Mouse (Mus musculus) heart, postnatal 0 days (tissue): ENCODE data around the gene Cnnm4.

Experiments used
- CTCF ChIP-seq: IDR thresholded peaks from 2 replicates; pipeline ENCODE4 v1.5.1; 2016; ENCODE audit warnings: antibody characterized with exemption, control low read depth, low read depth
- EP300 ChIP-seq: IDR thresholded peaks from 2 replicates; pipeline ENCODE4 v1.6.1; 2016; ENCODE audit warnings: antibody characterized with exemption, low read depth

DNA sequence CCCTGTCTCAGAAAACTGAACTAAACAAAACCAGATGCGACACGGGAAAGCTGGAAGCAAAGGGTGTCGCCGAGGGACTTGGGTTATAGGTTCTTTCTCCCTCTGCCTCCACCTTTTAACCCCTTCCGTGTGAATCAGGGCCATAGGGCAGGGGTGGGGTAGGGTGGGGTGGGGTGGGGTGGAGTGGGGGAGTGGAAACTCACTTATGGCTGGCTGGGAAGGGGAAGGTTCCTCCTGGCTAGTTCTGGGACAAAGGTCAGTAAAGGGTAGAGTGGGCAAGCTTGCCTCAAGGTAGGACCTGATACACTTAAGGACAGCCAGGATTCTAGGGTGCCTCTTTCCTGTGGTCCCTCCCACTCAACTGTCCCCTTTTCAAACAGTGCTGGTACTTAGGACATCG lies 21.9 kb downstream of the Cnnm4 start:
- no peak for TF ChIP-seq EP300
- no peak for TF ChIP-seq CTCF
